Mouse (Mus musculus) small intestine, adult 2 months (tissue): ENCODE data around the gene Inpp4a. TPM values are rescaled to one million over a fixed set of nuclear protein-coding genes. Genes with fewer than 3 reads are reported as not detected.
A peak's percentile ranks its signal among the peaks of the same experiment; 100 is the strongest.

Source experiments
- H3K27ac ChIP-seq: fragments of 200-500 bp; 2 replicates; pipeline ENCODE4 v1.5.1; 2012; ENCODE audit warnings: low read depth, low read length, control low read depth, inconsistent platforms; ENCODE audit not compliant: insufficient read depth
- H3K27me3 ChIP-seq: fragments of 200-500 bp; 2 replicates; pipeline ENCODE4 v1.6.1; 2012; ENCODE audit warnings: mild to moderate bottlenecking, moderate library complexity, low read length, inconsistent platforms; ENCODE audit not compliant: control insufficient read depth, insufficient read depth
- H3K36me3 ChIP-seq: fragments of 200-500 bp; 2 replicates; pipeline ENCODE4 v1.6.1; 2012; ENCODE audit warnings: mild to moderate bottlenecking, low read length, control low read depth, inconsistent platforms; ENCODE audit not compliant: control insufficient read depth, insufficient read depth
- H3K4me1 ChIP-seq: fragments of 200-500 bp; 2 replicates; pipeline ENCODE4 v1.6.1; 2012; ENCODE audit warnings: low read length, inconsistent platforms, mixed read lengths; ENCODE audit not compliant: control insufficient read depth, insufficient read depth, insufficient read length
- H3K4me3 ChIP-seq: fragments of 200-500 bp; 2 replicates; pipeline ENCODE4 v1.5.1; 2012; ENCODE audit warnings: low read depth, mild to moderate bottlenecking, control low read depth, inconsistent platforms, low read length, moderate library complexity
- CTCF ChIP-seq: fragments of 200-500 bp; IDR thresholded peaks from 2 replicates; pipeline ENCODE4 v1.5.1; 2012; ENCODE audit warnings: low read depth, mild to moderate bottlenecking, control low read depth, inconsistent platforms, low read length, moderate library complexity, mixed read lengths; ENCODE audit not compliant: insufficient replicate concordance, insufficient read length; ENCODE audit errors: extremely low read depth
- POLR2A ChIP-seq: fragments of 200-500 bp; IDR thresholded peaks from 2 replicates; pipeline ENCODE4 v1.6.1; 2012; ENCODE audit warnings: low read depth, mild to moderate bottlenecking, control low read depth, inconsistent platforms, low read length, moderate library complexity
- WGBS: fragments of 180-500 bp; shearing (Covaris S2); methylation state at CpG from one replicate; pipeline ENCODE4 v1.1.7; 2018; 5-methylcytosine and 5-hydroxymethylcytosine counted together
- polyA plus RNA-seq: library from polyadenylated mRNA; depleted of rRNA; stranded (reverse); fragments of >200 nt; gene quantifications from 2 replicates; pipeline ENCODE4 v1.2.3, GENCODE M21; 2012

Gene Inpp4a
- polyA plus RNA-seq, 1 experiment = 28.6 TPM

DNA sequence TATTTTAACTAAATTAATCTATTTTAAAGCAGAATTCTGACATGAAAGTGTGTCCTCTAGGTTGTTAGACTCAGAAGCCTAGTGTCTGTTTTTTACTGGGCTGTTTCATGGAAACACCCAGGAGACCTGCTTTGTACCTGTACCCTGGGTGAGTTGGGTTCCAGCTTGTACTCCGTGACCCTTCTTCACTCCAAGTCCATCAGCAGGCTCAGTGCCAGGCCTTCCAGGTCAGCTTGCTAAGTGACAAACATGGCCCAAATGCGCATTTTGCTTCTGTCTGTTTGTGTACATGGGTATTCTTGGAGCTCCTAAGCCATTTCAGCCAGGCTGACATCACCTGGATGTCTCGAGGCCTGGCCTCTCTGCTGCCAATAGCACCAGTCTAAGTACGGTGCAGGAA is 23.5 kb downstream of the Inpp4a start:
- WGBS = 70% methylated on average over 4 of the region's 4 CpGs

DNA sequence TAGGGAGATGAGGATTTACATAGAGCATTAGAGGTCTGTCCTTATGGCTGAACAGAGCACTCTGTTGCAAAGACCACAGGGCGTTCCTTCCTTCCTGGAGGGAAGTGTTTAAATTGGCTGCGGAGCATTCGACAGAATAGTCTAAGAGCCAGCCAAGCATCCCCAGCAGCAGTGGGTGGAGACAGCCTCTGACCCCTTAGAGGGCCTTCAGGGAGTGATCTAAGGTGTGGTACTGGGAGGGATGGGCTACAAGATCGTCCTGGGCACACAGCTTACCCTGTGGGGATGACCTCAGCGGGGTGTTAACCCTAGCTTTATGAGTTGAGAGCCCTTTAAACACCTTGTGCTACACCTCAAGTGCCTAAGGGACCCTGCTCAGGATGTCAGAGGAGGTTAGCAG is 24.9 kb downstream of the Inpp4a start:
- H3K4me1 ChIP-seq = peaks cover 22% of the 10 kb centered on the region
- no peak overlapping the region for H3K27ac ChIP-seq
- H3K4me3 ChIP-seq = no peak overlapping the region
- no peaks in the 10 kb centered on the region for H3K36me3 ChIP-seq
- no peaks in the 10 kb centered on the region for H3K27me3 ChIP-seq
- WGBS = 32% methylated on average over 5 of the region's 5 CpGs
- TF ChIP-seq POLR2A (no peak), CTCF (no peak)

More for the DNA sequence above, 23.5 kb downstream of the Inpp4a start:
- no peak for TF ChIP-seq CTCF
- no peak for TF ChIP-seq POLR2A
- Histone ChIP-seq H3K27ac (no peak overlapping the region), H3K4me1 (peaks cover 28% of the 10 kb centered on the region), H3K36me3 (no peaks in the 10 kb centered on the region), H3K4me3 (no peak overlapping the region), H3K27me3 (no peaks in the 10 kb centered on the region)

GRCm38 (mm10) chr1:37327311-37327710 is 27.6 kb downstream of the Inpp4a start:
- H3K27me3 ChIP-seq = no peaks in the 10 kb centered on the region
- WGBS = 89% methylated on average over 4 of the region's 4 CpGs
- TF ChIP-seq CTCF = no peak
- TF ChIP-seq POLR2A = no peak
- H3K27ac ChIP-seq = no peak overlapping the region
- H3K36me3 ChIP-seq = no peaks in the 10 kb centered on the region
- H3K4me1 ChIP-seq = peaks cover 12% of the 10 kb centered on the region; the same call in 1 of the 2 replicates
- H3K4me3 ChIP-seq = no peak overlapping the region

DNA sequence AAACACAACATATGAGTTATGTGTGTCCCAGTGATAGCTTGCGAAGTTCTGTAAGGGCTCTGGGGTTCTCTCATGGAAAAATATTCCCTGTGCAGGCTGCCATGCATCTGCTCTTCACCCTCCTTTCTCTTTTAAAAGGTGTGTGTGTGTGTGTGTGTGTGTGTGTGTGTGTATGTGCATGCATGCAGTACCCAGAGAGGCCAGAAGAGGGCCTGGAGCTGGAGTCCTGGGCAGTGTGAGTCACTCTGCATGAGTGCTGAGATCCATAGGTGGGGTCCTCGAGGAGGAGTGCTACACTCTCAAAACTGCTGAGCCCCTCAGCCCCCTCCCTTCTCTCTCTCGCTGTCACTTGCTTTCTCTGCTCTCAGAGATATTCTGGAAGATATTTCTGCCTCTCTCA is 29.5 kb downstream of the Inpp4a start:
- Histone ChIP-seq H3K27ac (no peak overlapping the region), H3K4me1 (peaks cover 11% of the 10 kb centered on the region; the same call in 1 of the 2 replicates), H3K4me3 (no peak overlapping the region), H3K36me3 (no peaks in the 10 kb centered on the region), H3K27me3 (no peaks in the 10 kb centered on the region)
- WGBS = 94% methylated on average over 3 of the region's 3 CpGs
- TF ChIP-seq CTCF (peak; percentile 14; the same call in 1 of the 2 replicates), POLR2A (no peak)

- H3K27ac ChIP-seq = no peak overlapping the region
- no peaks in the 10 kb centered on the region for H3K36me3 ChIP-seq
- 98% methylated on average over 4 of the region's 4 CpGs for WGBS
- TF ChIP-seq CTCF (no peak), POLR2A (no peak)
- H3K4me3 ChIP-seq = no peak overlapping the region
- peaks cover 11% of the 10 kb centered on the region; the same call in 1 of the 2 replicates for H3K4me1 ChIP-seq
- H3K27me3 ChIP-seq = no peaks in the 10 kb centered on the region
These were observed 30.2 kb downstream of the Inpp4a start for GRCm38 (mm10) chr1:37329831-37330230.

DNA sequence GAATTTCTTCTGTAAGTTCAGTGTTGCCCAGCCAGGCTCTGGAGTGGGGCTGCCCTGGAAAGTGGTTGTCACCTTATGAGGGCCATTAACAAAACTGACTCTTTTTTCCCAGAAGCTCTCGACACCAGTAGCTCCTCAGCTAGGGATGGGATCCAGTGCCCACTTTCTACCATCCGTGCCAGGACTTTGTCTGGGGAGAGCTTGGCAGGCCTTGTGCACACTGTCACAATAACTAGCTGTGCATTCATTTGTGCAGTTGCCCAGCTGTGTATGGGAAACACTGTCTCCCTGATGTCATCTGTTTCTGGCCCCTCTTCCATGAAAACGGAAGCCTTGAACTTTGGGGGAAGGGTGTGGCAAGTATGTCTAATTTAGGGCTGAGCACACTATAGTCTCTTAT is 33.1 kb downstream of the Inpp4a start:
- Histone ChIP-seq H3K27me3 (no peaks in the 10 kb centered on the region), H3K4me3 (no peak overlapping the region), H3K27ac (no peak overlapping the region), H3K4me1 (peaks cover 18% of the 10 kb centered on the region), H3K36me3 (no peaks in the 10 kb centered on the region)
- no peak for TF ChIP-seq POLR2A
- TF ChIP-seq CTCF = no peak
- WGBS = 70% methylated on average over 3 of the region's 3 CpGs

DNA sequence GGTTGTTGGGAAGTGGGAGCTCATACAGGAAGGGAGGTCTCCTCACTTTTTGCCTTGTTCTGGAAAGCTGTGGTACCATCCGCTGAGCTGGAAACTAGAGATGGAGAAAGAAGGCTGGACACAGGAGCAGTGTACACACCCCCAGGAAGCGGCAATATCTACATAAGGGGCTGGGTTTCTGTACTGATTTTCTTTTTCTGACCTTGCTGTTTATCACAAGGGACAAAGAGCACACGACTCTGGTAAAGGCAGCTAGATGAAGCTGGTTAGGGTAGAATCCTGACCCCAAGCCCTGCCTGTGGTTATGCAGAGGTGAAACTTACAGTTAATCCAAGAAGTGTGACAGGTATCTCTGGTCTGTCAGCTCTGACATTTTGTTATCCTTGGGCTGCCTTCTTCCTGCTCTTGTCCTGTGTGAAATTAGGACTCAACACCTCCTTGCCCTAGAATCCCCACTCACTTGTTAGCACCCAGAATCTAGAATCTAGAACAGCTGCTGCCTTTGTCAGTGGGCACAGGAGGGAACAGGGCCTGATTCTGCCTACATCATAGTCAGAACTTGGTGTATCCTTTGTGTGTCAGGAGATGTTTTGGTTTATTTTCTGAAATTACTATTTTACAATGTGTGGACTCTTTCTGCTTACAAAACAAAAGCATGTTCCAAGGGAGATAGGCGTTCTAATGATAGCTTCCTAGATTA is 34.2 kb downstream of the Inpp4a start:
- WGBS = 43% methylated on average over 4 of the region's 4 CpGs
- peak overlapping the region; percentile 9; the same call in 1 of the 2 replicates for H3K27ac ChIP-seq
- no peak overlapping the region for H3K4me3 ChIP-seq
- H3K4me1 ChIP-seq = peaks cover 18% of the 10 kb centered on the region
- no peaks in the 10 kb centered on the region for H3K36me3 ChIP-seq
- TF ChIP-seq CTCF = no peak
- TF ChIP-seq POLR2A = no peak
- no peaks in the 10 kb centered on the region for H3K27me3 ChIP-seq
